8 mouse cellular contexts compared by ENCODE assay signal in genomic region chr10:60081905-60082304, GRCm38 (mm10). TPM values are rescaled to one million over a fixed set of nuclear protein-coding genes. Genes with fewer than 3 reads are reported as not detected.
DNase-seq lines count a peak whose midpoint lies in the region; ATAC-seq lines count a peak whose summit lies in the region.

No protein-coding gene starts in this region.

- no peaks in the 10 kb centered on the region for H3K27me3 ChIP-seq in megakaryocyte, embryonic 14.5 days (replicated peaks)
- H3K27me3 ChIP-seq in forebrain, embryonic 16.5 days (replicated peaks; ENCODE audit: control insufficient read depth, insufficient read depth, low read length), result no peaks in the 10 kb centered on the region

- peaks cover 90% of the 10 kb centered on the region for H3K4me1 ChIP-seq in megakaryocyte, embryonic 14.5 days
- peaks cover 22% of the 10 kb centered on the region for H3K4me1 ChIP-seq in forebrain, embryonic 16.5 days (replicated peaks; ENCODE audit: control insufficient read depth, insufficient read depth, low read length)

- DNase-seq in kidney, adult 18-20 months, result peak; percentile 44
- DNase-seq in kidney, postnatal 10 days, result no peak
- DNase-seq in adrenal gland, adult 8-10 months, result peak; percentile 60
- DNase-seq in gonadal fat pad, adult 2 months (ENCODE audit: low read depth), result peak; percentile 94
- DNase-seq in kidney, postnatal 14 days, result peak; percentile 33
- DNase-seq in retina, embryonic 14.5 days (ENCODE audit: low spot score), result no peak

- H3K4me2 ChIP-seq in forebrain, embryonic 16.5 days (ENCODE audit: low read length), result no peak overlapping the region

- H3K9me3 ChIP-seq in megakaryocyte, embryonic 14.5 days, result no peaks in the 10 kb centered on the region
- H3K9me3 ChIP-seq in forebrain, embryonic 16.5 days (ENCODE audit: control insufficient read depth, low read length), result no peaks in the 10 kb centered on the region

- no peak for ATAC-seq in forebrain, embryonic 16.5 days

- 60% methylated on average over 5 of the region's 5 CpGs for WGBS in forebrain, embryonic 16.5 days

- no peak overlapping the region for H3K9ac ChIP-seq in forebrain, embryonic 16.5 days (replicated peaks; ENCODE audit: low read depth, low read length)

- peaks cover 42% of the 10 kb centered on the region for H3K36me3 ChIP-seq in megakaryocyte, embryonic 14.5 days (replicated peaks; ENCODE audit: low read length)
- no peaks in the 10 kb centered on the region for H3K36me3 ChIP-seq in forebrain, embryonic 16.5 days (ENCODE audit: control insufficient read depth, insufficient read depth)

- peak overlapping the region; percentile 33 for H3K4me3 ChIP-seq in megakaryocyte, embryonic 14.5 days (replicated peaks)
- no peak overlapping the region for H3K4me3 ChIP-seq in forebrain, embryonic 16.5 days (replicated peaks; ENCODE audit: low read length)

- H3K27ac ChIP-seq in forebrain, embryonic 16.5 days (ENCODE audit: low read length), result no peak overlapping the region

RNA-seq across cellular contexts. Expression of gene Spock2, which starts 24.1 kb away (rescaled TPM):
- 10 to 100 TPM; 55.0 to 86.5 (median 65.1) TPM for total RNA-seq in adrenal gland, adult 8-10 months (2022)
- polyA plus RNA-seq in gonadal fat pad, adult 2 months (2012; rRNA removed), result 29.0 and 38.6 TPM in 2 replicates
- 3.1 and 5.4 TPM in 2 replicates for polyA plus RNA-seq in megakaryocyte, embryonic 14.5 days (2012; ENCODE audit: insufficient read depth, low replicate concordance)
- 52.6 and 68.6 TPM in 2 replicates for polyA plus RNA-seq in forebrain, embryonic 16.5 days (2015; fragmentation: Nextera tagmentation; extraction: Ambion mirVana)

Comparison
In these comparisons a context has a peak if more than half of its experiments do, and no peak if none do; other contexts are left out.
1. DNase-seq: peak in kidney, adult 18-20 months (single experiment), adrenal gland, adult 8-10 months (single experiment), gonadal fat pad, adult 2 months (single experiment) and kidney, postnatal 14 days (single experiment); none in kidney, postnatal 10 days (single experiment) and retina, embryonic 14.5 days (single experiment).